ENCODE assay signal across 19 mouse cellular contexts in the genomic region with DNA sequence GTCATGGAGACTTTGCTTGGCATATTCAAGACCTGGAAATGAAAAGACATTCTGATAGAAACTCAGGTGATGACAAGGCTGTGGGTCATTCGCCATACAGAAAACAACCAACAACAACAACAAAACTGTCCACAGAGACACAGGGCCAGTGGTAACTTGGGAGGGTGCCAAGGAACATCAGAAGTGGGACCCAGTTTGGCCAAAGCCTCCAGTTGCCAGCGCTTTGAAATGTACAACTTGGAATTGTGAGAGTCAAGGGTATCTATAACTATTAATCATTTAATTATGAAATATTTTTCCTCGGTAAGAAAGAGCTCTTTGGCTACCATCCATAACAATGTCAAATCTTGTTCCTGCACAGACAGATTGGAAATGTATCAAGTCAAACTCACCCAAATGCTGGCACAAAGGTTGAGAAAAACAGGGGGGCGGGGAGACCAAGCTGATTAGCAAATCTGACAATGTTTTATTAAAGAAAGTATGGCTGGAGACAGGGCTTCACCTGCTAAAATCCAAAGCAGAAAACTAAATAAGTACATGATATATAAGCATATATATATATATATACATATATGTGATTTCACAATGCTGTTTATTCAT. TPM values are rescaled to one million over a fixed set of nuclear protein-coding genes. Genes with fewer than 3 reads are reported as not detected.
DNase-seq lines count a peak whose midpoint lies in the region; ATAC-seq lines count a peak whose summit lies in the region.
"Had no signal": no experiment of that assay in that cellular context is flagged by ENCODE, and none has a peak within 500 bp of the region (broad histone marks: within the 10 kb centered on the region; RNA-seq: fewer than 3 reads in every experiment).

No protein-coding gene starts in this region.

- no peak overlapping the region for H3K4me2 ChIP-seq in forebrain, embryonic 14.5 days (ENCODE audit: low read length)
- H3K4me2 ChIP-seq in forebrain, embryonic 12.5 days: no peak overlapping the region
- H3K4me2 ChIP-seq: embryonic facial prominence, embryonic 13.5 days; forebrain, embryonic 15.5 days; heart, embryonic 13.5 days; hindbrain, embryonic 15.5 days had no signal

- H3K27ac ChIP-seq in forebrain, embryonic 14.5 days (ENCODE audit: low read depth, low read length): no peak overlapping the region
- no peak overlapping the region for H3K27ac ChIP-seq in forebrain, embryonic 12.5 days
- H3K27ac ChIP-seq: embryonic facial prominence, embryonic 13.5 days; forebrain, embryonic 15.5 days; heart, embryonic 13.5 days; hindbrain, embryonic 15.5 days had no signal

- no peaks in the 10 kb centered on the region for H3K9me3 ChIP-seq in forebrain, embryonic 14.5 days (replicated peaks; ENCODE audit: control insufficient read depth, low read length)
- H3K9me3 ChIP-seq in forebrain, embryonic 12.5 days: no peaks in the 10 kb centered on the region
- H3K9me3 ChIP-seq: embryonic facial prominence, embryonic 13.5 days; forebrain, embryonic 15.5 days; heart, embryonic 13.5 days; hindbrain, embryonic 15.5 days had no signal

- WGBS in forebrain, embryonic 14.5 days: 90% methylated on average over 4 of the region's 4 CpGs
- WGBS in forebrain, embryonic 12.5 days: 90% methylated on average over 4 of the region's 4 CpGs

- peak; percentile 53 for DNase-seq in forebrain, embryonic 14.5 days (ENCODE audit: low spot score)
- DNase-seq in Muller cell, postnatal 12 days (ENCODE audit: inconsistent ontology term): peak; percentile 30
- DNase-seq in adipocyte (ENCODE audit: low spot score): peak; percentile 57
- DNase-seq in adrenal gland, postnatal 36 days: peak; percentile 29 to 46
- DNase-seq in natural killer cell, adult 2 months (ENCODE audit: low spot score in 2 of 2): no peak
- no peak for DNase-seq in kidney, postnatal 36 days
- DNase-seq: cerebellum, adult 11-12 months; cerebellum, adult 9-10 months; cerebellum, postnatal 25 days; gastrocnemius, postnatal 14 days; heart, postnatal 36 days; kidney, adult 9 months had no signal

- no peak overlapping the region for H3K9ac ChIP-seq in forebrain, embryonic 14.5 days (ENCODE audit: low read length)
- no peak overlapping the region for H3K9ac ChIP-seq in forebrain, embryonic 12.5 days
- H3K9ac ChIP-seq: embryonic facial prominence, embryonic 13.5 days; forebrain, embryonic 15.5 days; heart, embryonic 13.5 days; hindbrain, embryonic 15.5 days had no signal

- H3K4me3 ChIP-seq in forebrain, embryonic 14.5 days (ENCODE audit: low read depth, low read length): no peak overlapping the region
- no peak overlapping the region for H3K4me3 ChIP-seq in forebrain, embryonic 12.5 days (replicated peaks)
- H3K4me3 ChIP-seq: embryonic facial prominence, embryonic 13.5 days; forebrain, embryonic 15.5 days; heart, embryonic 13.5 days; hindbrain, embryonic 15.5 days had no signal

- H3K36me3 ChIP-seq in forebrain, embryonic 14.5 days (ENCODE audit: control insufficient read depth, insufficient read depth, low read length): no peaks in the 10 kb centered on the region
- no peaks in the 10 kb centered on the region for H3K36me3 ChIP-seq in forebrain, embryonic 12.5 days (replicated peaks)
- H3K36me3 ChIP-seq: embryonic facial prominence, embryonic 13.5 days; forebrain, embryonic 15.5 days; heart, embryonic 13.5 days; hindbrain, embryonic 15.5 days had no signal

- no peaks in the 10 kb centered on the region for H3K4me1 ChIP-seq in forebrain, embryonic 14.5 days (ENCODE audit: control insufficient read depth, insufficient read depth, low read length)
- H3K4me1 ChIP-seq in forebrain, embryonic 12.5 days: peaks cover 2% of the 10 kb centered on the region; the same call in 1 of the 2 replicates
- H3K4me1 ChIP-seq: heart, embryonic 13.5 days; hindbrain, embryonic 15.5 days had no signal

- no peak for ATAC-seq in forebrain, embryonic 14.5 days
- no peak for ATAC-seq in forebrain, embryonic 12.5 days (ENCODE audit: low FRiP score)
- ATAC-seq: forebrain, embryonic 15.5 days; intestine, embryonic 16.5 days had no signal

- H3K27me3 ChIP-seq in forebrain, embryonic 14.5 days (replicated peaks; ENCODE audit: control insufficient read depth, insufficient read depth, low read length): no peaks in the 10 kb centered on the region
- H3K27me3 ChIP-seq in forebrain, embryonic 12.5 days: no peaks in the 10 kb centered on the region
- H3K27me3 ChIP-seq: CH12.LX; embryonic facial prominence, embryonic 13.5 days; forebrain, embryonic 15.5 days; heart, embryonic 13.5 days; hindbrain, embryonic 15.5 days had no signal

RNA-seq across cellular contexts. Expression of gene Pde8b, which starts 28.4 kb away (rescaled TPM):
- 3.6 and 5.2 TPM in 2 replicates for polyA plus RNA-seq in forebrain, embryonic 14.5 days (2014; fragmentation: Nextera tagmentation; extraction: Ambion mirVana)
- polyA plus RNA-seq in forebrain, embryonic 12.5 days (2016; fragmentation: Nextera tagmentation; extraction: Ambion mirVana): 3.7 and 4.0 TPM in 2 replicates
- total RNA-seq in adrenal gland, postnatal 36 days (2021): 100 to 1,000 TPM in 1 of 2 experiments, 10 to 100 TPM in 1; 77.0 to 158 TPM

RNA-seq across cellular contexts. Expression of gene Zbed3, which starts 44.9 kb away (rescaled TPM):
- polyA plus RNA-seq in forebrain, embryonic 14.5 days (2014; fragmentation: Nextera tagmentation; extraction: Ambion mirVana): 35.5 and 38.9 TPM in 2 replicates
- 67.8 and 68.1 TPM in 2 replicates for polyA plus RNA-seq in forebrain, embryonic 12.5 days (2016; fragmentation: Nextera tagmentation; extraction: Ambion mirVana)
- 10 to 100 TPM; 24.8 to 31.0 TPM for total RNA-seq in adrenal gland, postnatal 36 days (2021)

Comparison
In these comparisons a context has a peak if more than half of its experiments do, and no peak if none do; other contexts are left out.
1. DNase-seq: peak in forebrain, embryonic 14.5 days (single experiment), Muller cell, postnatal 12 days (single experiment), adipocyte (single experiment) and adrenal gland, postnatal 36 days (2 of 2); none in natural killer cell, adult 2 months (0 of 2) and kidney, postnatal 36 days (0 of 2).